Mouse (Mus musculus) embryonic stem cell, embryonic (primary cell): Measurements from ENCODE around the gene Aatf.

Source experiments
- CTCF ChIA-PET, 4 experiments: fragments of 300-600 bp in 2 of 4; fragments of 350-600 bp in 2 of 4; sonication (Branson Sonifier 250); formaldehyde crosslinking; loops; one replicate each; lab custom pipeline; 2022; ENCODE audit warnings: inconsistent platforms in 2 of 4; lab: Charles Lee
- POLR2A ChIA-PET, 4 experiments: fragments of 300-600 bp in 2 of 4; fragments of 350-600 bp in 2 of 4; sonication (Branson Sonifier 250); formaldehyde crosslinking; loops; one replicate each; lab custom pipeline; 2022; ENCODE audit warnings: antibody characterized with exemption in 4 of 4, inconsistent platforms in 1 of 4; lab: Charles Lee

Gene Aatf

DNA sequence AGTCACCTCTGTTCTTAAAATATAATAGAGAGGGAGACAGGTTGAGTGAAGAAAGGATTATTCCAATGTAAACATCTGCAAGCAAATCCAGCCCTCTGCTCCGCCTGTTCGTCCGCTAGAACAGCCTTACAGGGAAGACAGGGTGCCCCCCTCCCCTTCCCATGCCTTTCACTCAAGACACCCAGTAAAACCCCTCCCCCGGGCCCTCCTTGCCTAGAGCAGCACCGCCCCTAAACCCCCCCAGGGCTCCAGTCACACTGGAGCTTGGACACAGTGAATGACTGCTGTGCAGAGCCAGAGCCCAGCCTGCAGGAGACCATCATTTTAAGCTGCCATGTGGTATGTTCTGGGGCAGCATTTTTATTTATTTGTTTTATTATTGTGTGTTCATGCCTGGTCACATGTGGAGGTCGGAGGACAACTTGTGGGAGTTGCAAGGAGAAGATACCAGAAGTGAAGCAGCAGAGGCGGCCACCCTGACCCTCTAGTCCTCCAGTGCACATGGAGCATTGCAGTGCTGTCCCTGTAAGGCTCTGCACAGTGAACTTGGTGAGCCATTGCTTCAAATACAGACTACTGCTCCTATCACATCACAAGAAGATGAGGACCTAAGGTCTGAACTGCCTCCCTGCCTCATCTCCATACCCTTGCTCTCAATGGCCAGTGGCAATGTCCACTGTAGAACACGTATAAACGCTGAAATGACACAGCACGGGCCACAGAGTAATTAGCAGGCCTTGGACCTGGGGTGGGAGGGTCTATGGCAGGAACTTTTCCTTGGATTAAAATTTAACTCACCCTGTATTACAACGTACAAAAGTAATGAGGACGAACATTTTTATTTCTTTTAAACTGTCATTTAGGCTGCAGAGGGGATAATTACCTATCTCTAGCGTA, 87.3 kb downstream of the Aatf start:
- ChIA-PET POLR2A (interaction anchor here in 3 of 4 experiments (0.6 to 1.8 kb wide), 6 partner anchors 10 to 162 kb away, joined by 3 to 5 read pairs (median 3); no protein-coding TSS in a partner anchor), CTCF (interaction anchor here in 3 of 4 experiments (0.6 to 1.8 kb wide), 4 partner anchors 9 to 368 kb away, joined by 3 to 6 read pairs (median 4); no protein-coding TSS in a partner anchor)

DNA sequence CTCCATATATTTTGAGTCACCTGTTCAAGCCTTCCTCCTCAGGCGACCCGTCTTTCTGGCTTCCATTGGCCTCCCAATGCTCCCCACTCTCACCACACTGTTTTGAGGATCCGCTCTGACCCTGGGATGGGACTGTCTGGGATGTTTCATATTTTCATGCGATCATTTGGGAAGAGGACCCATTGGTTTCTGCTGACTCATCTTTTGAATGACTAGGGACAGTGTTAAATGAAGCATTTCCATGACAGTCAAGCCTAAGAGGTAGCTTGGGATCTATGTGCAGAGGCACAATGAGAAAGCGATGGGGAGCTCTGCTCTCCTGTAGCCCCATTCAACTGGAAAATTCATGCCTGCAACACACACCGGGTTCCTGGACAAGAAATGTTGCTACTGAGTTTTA, 92.5 kb downstream of the Aatf start:
- POLR2A ChIA-PET, result interaction anchor here in 1 of 4 experiments (2.0 kb wide), 1 partner anchor 9 kb away, joined by 6 read pairs; no protein-coding TSS in a partner anchor
- CTCF ChIA-PET, result interaction anchor here in 2 of 4 experiments (0.7 to 1.4 kb wide), 3 partner anchors 14 to 15 kb away, joined by 3 to 9 read pairs (median 3); no protein-coding TSS in a partner anchor

DNA sequence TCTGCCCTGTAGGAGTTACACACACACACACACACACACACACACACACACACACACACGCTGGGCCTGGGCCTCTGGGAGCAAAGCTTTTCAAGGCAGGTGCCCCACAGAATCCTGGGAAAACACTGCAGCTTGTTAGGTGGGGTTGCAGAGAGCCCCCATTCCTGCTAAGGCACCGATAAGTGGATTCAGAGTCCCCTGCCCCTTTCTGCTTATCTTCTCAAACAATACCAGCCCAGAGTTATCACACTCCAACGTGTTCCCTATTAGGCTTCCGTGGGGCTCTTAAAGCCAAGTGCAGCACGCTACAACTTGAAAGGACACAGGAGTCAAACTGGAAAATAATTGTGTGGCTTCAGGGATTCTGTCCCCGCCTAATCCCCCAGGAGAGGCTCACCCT, 100.2 kb downstream of the Aatf start:
- ChIA-PET CTCF (interaction anchor here in 3 of 4 experiments (0.5 to 1.6 kb wide), 7 partner anchors 18 to 407 kb away, joined by 3 to 5 read pairs (median 3); partner anchors contain the start of gene Mrm1 (in 1 of the 3)), POLR2A (interaction anchor here in 2 of 4 experiments (1.1 to 2.2 kb wide), 5 partner anchors 11 to 457 kb away, joined by 3 to 8 read pairs (median 5); partner anchors contain the start of genes Aatf (in 1 of the 2) and Ggnbp2 (in 1 of the 2))

DNA sequence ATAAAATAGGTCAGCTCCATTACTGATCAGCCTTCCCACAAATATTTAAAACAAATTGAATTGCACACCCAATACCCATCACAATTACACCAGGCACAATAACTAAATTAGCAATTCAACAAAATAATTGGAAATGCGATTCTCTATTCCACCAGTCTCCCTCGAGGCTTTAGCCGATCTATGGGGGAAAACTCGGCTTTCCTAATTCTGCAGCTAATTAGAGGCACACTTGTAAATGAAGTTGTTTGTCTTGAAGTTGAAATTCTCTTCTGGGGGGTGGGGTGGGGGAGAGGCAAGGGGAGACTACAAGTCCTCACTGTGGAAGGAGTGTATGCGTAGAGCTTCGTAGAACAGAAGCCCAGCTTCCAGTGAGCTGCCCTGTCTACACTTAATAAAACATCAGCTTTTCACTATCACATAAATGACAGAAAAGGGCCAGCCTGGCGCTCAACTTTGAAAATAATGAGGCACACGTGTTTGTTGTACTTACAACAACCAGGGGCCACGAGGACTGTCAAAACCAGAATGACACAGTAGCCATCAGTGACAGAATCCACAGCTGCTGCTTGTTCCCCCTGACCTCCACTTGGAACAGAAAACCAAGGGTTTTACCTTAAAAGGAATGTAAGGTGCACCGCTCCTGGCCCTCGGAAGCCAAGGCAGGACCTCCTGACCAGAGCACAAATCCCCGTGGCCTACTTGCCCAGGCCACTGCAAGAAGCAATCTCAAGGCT, 101.0 kb downstream of the Aatf start:
- ChIA-PET POLR2A (interaction anchor here in 3 of 4 experiments (0.6 to 2.2 kb wide), 11 partner anchors 9 to 532 kb away, joined by 3 to 8 read pairs (median 3); partner anchors contain the start of gene Aatf (in 1 of the 3)), CTCF (interaction anchor here in 3 of 4 experiments (0.5 to 1.6 kb wide), 6 partner anchors 17 to 1373 kb away, joined by 3 to 5 read pairs (median 3); no protein-coding TSS in a partner anchor)

DNA sequence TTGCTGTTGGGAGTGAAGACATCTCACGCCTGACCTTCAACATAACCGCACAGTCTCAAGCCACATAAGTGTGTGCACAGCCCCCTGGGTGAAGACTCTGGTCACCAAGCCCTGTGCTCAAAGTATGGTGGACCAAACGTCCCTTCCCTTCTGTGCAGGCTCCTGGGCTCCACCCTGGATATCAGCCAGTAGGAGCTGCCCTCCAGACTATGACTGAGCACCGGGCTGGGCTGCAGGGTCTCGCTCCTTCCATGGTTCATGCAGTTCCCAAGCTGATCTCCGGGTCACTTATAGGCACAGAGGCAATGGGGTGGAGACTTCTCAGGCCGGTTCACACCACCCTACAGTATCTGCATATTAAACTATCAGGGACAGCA, 101.7 kb downstream of the Aatf start:
- CTCF ChIA-PET, result interaction anchor here in 3 of 4 experiments (0.6 to 1.6 kb wide), 5 partner anchors 13 to 1372 kb away, joined by 3 to 5 read pairs (median 3); no protein-coding TSS in a partner anchor

DNA sequence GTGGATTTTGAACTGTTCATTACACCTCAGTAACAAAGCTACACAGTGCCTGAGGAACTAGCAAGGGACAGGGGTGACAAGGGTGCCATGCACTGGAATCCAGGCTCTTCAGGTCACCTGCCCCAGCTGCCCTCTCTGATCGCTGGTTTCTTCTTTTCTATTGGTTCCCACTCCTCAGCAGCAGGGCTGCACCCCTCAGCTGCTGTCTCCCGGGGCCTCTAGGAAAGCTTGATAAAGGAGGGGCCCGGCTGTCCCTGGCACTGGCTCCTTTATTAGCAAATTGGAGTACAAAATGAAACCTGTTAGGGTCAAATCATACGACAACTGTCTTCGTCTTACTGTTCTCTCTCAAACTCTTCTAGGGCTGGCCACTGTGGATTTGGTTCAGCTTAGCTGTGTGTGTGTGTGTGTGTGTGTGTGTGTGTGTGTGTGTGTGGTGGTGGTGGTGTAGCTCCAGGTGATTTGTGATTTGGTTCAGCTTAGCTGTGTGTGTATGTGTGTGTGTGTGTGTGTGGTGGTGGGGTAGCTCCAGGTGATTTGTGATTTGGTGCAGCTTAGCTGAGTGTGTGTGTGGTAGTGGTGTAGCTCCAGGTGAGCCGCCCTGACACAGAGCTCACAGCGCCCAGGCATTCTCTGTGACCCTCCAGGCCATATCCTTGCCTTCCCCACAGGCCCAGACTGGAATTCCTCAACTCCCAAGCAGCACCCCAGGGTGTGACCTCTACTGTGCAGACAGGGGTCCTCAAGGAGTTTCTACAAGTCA, 102.3 kb downstream of the Aatf start:
- ChIA-PET POLR2A (interaction anchor here in 3 of 4 experiments (0.6 to 2.2 kb wide), 11 partner anchors 9 to 1963 kb away, joined by 3 to 8 read pairs (median 3); partner anchors contain the start of gene Aatf (in 1 of the 3)), CTCF (interaction anchor here in 2 of 4 experiments (0.6 to 1.6 kb wide), 4 partner anchors 13 to 387 kb away, joined by 3 to 4 read pairs (median 3); no protein-coding TSS in a partner anchor)

More for the DNA sequence above, 101.7 kb downstream of the Aatf start:
- POLR2A ChIA-PET, result interaction anchor here in 3 of 4 experiments (0.6 to 2.2 kb wide), 10 partner anchors 9 to 1323 kb away, joined by 3 to 8 read pairs (median 4); partner anchors contain the start of gene Aatf (in 1 of the 3)

DNA sequence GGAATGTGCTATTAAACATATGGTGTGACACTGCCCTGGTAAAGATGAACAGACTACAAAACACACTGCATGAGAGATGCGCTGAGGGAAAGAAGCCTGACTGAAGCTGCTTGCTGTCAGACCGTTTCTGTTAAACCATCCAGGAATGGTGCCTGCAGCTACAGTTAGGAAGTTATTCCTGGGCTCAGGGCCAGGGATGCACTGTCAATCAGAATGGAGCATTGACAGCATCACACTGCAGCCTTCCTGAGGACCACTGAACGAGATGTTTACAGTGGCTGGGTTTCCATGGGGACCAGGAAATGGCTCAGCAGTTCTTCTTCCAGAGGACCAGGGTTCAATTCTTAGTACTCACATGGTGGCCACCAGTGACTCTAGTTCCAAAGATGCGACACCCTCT, 102.9 kb downstream of the Aatf start:
- POLR2A ChIA-PET, result interaction anchor here in 3 of 4 experiments (0.6 to 1.5 kb wide), 7 partner anchors 8 to 1962 kb away, joined by 3 to 6 read pairs (median 3); no protein-coding TSS in a partner anchor
- CTCF ChIA-PET, result no interaction called here

DNA sequence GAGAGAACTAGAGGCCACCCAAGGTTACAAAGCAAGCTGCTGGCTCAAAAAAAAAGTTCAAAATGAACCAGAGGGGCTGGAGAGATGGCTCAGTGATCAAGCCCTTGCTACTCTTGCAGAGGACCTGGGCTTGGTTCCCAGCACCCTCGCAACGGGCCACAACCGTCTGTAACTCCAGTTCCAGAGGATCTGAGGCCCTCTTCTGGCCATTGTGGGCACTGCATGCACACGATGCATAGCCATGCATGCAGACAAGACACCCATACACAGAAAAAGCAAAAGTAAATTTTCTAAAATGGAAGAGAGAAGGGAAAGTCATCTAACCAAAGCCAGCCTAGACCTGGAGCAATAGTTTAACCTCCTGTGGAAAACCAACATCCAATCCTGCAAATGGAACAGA, 106.6 kb downstream of the Aatf start:
- ChIA-PET POLR2A (no interaction called here), CTCF (interaction anchor here in 2 of 4 experiments (0.6 to 1.1 kb wide), 5 partner anchors 11 to 385 kb away, joined by 3 to 9 read pairs (median 7); no protein-coding TSS in a partner anchor)

DNA sequence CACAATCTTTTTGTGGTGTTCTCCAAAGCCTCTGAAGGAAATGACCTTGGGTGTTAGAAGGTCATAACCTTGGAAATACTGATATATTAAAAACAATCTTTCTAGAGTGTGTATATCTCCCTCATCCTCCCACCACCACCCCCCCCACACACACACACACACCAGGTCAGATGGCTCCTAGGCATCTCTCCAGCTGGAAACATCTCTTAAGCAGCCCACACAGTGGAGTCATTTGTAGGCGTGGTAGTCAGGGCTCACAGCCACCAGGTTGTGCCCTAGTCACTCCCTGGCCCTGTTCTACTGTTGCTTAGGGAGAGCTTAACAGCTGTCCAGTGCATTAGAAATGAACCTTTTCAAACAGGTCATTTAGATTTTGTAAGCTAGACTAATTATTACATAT, 118.3 kb downstream of the Aatf start:
- ChIA-PET CTCF (interaction anchor here in 2 of 4 experiments (0.6 to 1.0 kb wide), 2 partner anchors 12 to 18 kb away, joined by 3 to 7 read pairs; no protein-coding TSS in a partner anchor), POLR2A (interaction anchor here in 1 of 4 experiments (1.0 kb wide), 1 partner anchor 15 kb away, joined by 3 read pairs; no protein-coding TSS in a partner anchor)

DNA sequence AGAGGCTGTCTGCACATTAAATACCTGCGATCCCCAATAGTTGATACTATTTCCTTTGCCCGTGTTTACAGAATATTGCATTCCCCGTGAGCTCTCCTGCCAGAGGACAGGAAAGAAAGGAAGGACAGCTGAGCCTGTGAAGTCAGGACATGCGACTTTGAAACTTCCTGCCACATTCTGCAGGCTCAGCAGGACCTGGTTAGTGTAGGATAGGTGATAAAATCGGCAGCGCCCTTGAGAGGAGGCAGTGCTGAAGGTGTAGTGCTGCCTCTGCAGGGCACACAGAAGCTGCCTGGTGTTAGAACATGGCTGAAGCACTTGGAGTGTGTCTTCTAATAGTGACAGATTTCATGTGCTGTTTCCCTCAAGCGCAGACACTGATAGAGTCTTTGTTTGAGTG, 119.8 kb downstream of the Aatf start:
- POLR2A ChIA-PET, result interaction anchor here in 3 of 4 experiments (0.6 to 1.6 kb wide), 5 partner anchors 9 to 36 kb away, joined by 3 to 6 read pairs (median 3); no protein-coding TSS in a partner anchor
- CTCF ChIA-PET, result interaction anchor here in 2 of 4 experiments (0.5 to 1.8 kb wide), 2 partner anchors 22 to 129 kb away, joined by 3 to 7 read pairs; no protein-coding TSS in a partner anchor

DNA sequence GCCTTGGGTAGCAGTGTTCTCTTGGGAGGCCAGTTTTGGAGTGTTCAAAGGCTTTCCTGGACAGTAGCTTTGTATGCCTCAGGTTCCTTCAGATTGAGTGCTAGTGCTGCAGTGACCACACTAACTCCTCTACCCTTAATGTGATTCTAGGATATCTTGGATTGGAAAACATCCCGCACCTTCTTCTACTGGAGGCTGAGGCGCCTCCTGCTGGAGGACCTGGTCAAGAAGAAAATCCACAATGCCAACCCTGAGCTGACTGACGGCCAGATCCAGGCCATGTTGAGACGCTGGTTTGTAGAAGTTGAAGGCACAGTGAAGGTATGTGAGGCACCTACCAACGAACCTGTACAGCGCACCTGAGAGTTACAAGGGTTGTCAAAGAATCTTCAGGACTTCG, 121.3 kb downstream of the Aatf start:
- ChIA-PET POLR2A (interaction anchor here in 2 of 4 experiments (0.6 to 1.3 kb wide), 3 partner anchors 9 to 81 kb away, joined by 3 to 6 read pairs (median 3); no protein-coding TSS in a partner anchor), CTCF (interaction anchor here in 3 of 4 experiments (0.6 to 1.8 kb wide), 4 partner anchors 23 to 128 kb away, joined by 3 to 7 read pairs (median 5); no protein-coding TSS in a partner anchor)

DNA sequence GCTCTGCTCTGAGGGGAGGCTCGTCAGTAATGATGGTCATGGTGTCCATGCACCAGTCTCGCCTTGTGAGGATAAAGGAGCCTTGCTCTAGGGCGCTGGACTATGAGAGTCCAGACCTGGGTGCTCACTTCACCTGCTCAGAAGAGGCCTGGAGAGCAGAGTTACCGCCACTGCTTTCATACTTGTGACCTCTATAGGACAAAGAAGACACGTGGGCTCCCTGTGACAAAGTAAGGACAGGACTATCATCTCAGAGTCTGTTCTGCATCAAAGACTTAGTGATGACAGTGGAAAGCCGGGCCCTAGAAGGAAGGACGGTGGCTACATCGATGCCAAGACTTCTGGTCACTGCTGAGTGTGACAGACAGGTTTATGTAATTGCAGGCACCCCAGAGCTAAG, 122.2 kb downstream of the Aatf start:
- ChIA-PET CTCF (no interaction called here), POLR2A (interaction anchor here in 1 of 4 experiments (1.0 kb wide), 1 partner anchor 8 kb away, joined by 3 read pairs; no protein-coding TSS in a partner anchor)

DNA sequence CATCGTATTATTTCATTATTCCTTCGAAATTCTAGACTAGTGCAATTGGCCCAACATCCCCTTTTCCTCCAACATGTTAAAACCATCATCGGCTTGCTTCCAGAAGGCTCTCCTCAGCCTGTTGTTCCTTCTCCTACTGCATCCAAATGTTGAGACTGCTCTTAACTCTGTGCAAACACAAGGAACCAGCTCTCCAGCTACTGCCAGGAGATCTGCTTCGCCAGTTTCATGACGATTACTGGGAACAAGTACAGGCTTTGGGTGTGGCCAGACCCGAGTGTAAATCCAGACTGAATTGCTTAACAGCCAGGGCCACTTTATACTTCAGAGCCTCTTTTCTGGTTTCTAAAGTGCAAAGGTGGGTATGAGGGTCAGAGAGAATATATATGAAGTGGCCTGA, 124.0 kb downstream of the Aatf start:
- POLR2A ChIA-PET, result interaction anchor here in 1 of 4 experiments (2.1 kb wide), 1 partner anchor 13 kb away, joined by 6 read pairs; no protein-coding TSS in a partner anchor
- CTCF ChIA-PET, result no interaction called here

DNA sequence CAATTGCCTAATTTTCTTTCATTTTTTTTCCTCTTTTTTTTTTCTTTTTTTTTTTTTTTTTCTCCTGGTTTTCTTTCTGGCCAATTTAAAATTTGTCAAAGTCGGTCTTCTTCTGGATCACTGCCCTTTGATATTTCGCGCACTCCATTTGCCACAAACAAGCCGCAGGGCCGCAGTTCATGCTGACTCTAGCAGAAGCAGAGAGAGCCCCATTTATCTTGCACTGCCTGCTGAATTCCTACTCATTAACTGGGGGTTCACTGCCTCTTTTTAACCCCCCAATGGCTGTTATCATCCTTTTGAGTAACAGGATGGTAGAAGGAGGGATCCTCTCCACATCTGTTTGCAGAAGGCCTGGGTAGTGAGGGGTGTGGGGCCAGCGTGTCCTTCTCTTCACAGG, 129.4 kb downstream of the Aatf start:
- ChIA-PET POLR2A (no interaction called here), CTCF (interaction anchor here in 1 of 4 experiments (0.7 kb wide), 1 partner anchor 22 kb away, joined by 3 read pairs; no protein-coding TSS in a partner anchor)

DNA sequence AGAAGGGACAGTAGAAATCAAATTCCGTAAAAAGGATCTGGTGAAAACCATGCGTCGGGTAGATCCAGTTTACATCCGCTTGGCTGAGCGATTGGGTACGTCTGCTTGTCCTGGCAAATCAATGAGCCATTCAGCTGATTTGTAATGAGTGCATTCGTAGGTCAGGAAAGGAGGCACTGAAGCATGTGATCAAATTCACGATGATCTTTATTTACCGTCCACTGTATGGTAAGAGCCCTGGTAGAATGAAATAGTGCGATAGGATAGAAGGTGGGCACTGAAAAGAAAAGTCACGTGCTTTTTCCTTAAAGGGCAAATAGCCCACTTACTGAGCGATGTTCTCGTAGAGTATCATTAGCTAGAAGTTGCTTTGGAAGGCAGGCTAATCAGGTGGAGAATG, 130.9 kb downstream of the Aatf start:
- CTCF ChIA-PET, result interaction anchor here in 2 of 4 experiments (0.6 to 1.1 kb wide), 2 partner anchors 113 to 536 kb away, joined by 3 read pairs; no protein-coding TSS in a partner anchor
- POLR2A ChIA-PET, result interaction anchor here in 1 of 4 experiments (1.0 kb wide), 2 partner anchors 9 to 13 kb away, joined by 3 read pairs; no protein-coding TSS in a partner anchor
